Mouse (Mus musculus) lung, embryonic 15.5 days (tissue): ENCODE results near the gene Lnx1. TPM values are rescaled to one million over a fixed set of nuclear protein-coding genes. Genes with fewer than 3 reads are reported as not detected.

Source experiments
- ATAC-seq: fragments of 200-750 bp; cut with Nextera tagmentation; 2 replicates; pipeline ENCODE4 v1.8.0; 2017; ENCODE audit warnings: moderate number of reproducible peaks, borderline replicate concordance; ENCODE audit not compliant: low FRiP score, low TSS enrichment; ENCODE audit errors: extremely low read depth
- H3K27ac ChIP-seq: fragments of 300-500 bp; sonication (generic); 2 replicates; pipeline ENCODE4 v1.5.1; 2015; ENCODE audit warnings: moderate library complexity, mild to moderate bottlenecking, inconsistent platforms
- H3K27me3 ChIP-seq: fragments of 300-500 bp; sonication (generic); 2 replicates; pipeline ENCODE4 v1.6.1; 2015; ENCODE audit warnings: inconsistent platforms
- H3K36me3 ChIP-seq: fragments of 300-500 bp; sonication (generic); 2 replicates; pipeline ENCODE4 v1.6.1; 2015; ENCODE audit warnings: inconsistent platforms
- H3K4me1 ChIP-seq: fragments of 300-500 bp; sonication (generic); 2 replicates; pipeline ENCODE4 v1.6.1; 2015; ENCODE audit warnings: inconsistent platforms
- H3K4me2 ChIP-seq: fragments of 300-500 bp; sonication (generic); 2 replicates; pipeline ENCODE4 v1.6.1; 2015; ENCODE audit warnings: inconsistent platforms, mild to moderate bottlenecking, moderate library complexity
- H3K4me3 ChIP-seq: fragments of 300-500 bp; sonication (generic); 2 replicates; pipeline ENCODE4 v1.5.1; 2015; ENCODE audit warnings: mild to moderate bottlenecking, inconsistent platforms
- H3K9ac ChIP-seq: fragments of 300-500 bp; sonication (generic); 2 replicates; pipeline ENCODE4 v1.6.1; 2015; ENCODE audit warnings: inconsistent platforms
- H3K9me3 ChIP-seq: fragments of 300-500 bp; sonication (generic); 2 replicates; pipeline ENCODE4 v1.6.1; 2016; ENCODE audit warnings: inconsistent platforms
- WGBS: fragments of 180-500 bp; shearing (Covaris S2); methylation state at CpG from one replicate; pipeline ENCODE4 v1.1.7; 2015; 5-methylcytosine and 5-hydroxymethylcytosine counted together
- polyA plus RNA-seq: library from polyadenylated mRNA; unstranded; fragments of >200 nt; fragmentation: Nextera tagmentation; extraction: Ambion mirVana; gene quantifications from 2 replicates; pipeline ENCODE4 v1.2.1, GENCODE M21; 2015

The Lnx1 gene
- polyA plus RNA-seq, 1 experiment from 2014 or later = 5.4 TPM

DNA sequence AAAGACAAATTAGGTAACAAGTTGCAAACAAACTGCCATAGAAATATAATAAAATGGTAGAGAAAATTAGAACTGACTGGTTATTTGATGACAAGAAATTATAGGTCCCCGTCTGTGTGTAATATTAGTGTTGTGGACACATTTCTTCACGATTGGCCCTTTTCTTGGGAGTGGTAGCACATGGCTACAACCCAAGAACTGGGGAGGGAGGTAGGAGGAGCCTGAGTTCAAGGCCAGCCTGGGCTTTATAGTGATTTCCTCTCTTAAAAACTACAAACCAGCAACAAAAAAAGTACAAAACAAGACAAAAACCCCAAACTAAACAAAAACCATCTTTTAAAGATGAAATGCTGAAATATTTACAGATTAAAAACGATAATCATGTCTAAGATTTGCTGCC lies 31.8 kb downstream of the Lnx1 start:
- H3K9me3 ChIP-seq = no peaks in the 10 kb centered on the region
- no peak overlapping the region for H3K4me3 ChIP-seq
- 0 out of 2 replicates have a peak, but pooled peaks cover 10% of the 10 kb centered on the region for H3K4me1 ChIP-seq
- H3K4me2 ChIP-seq = no peak overlapping the region
- H3K27ac ChIP-seq = peak overlapping the region; percentile 55
- WGBS = 62% methylated on average over 3 of the region's 3 CpGs
- no peak overlapping the region for H3K9ac ChIP-seq
- no peaks in the 10 kb centered on the region for H3K27me3 ChIP-seq
- H3K36me3 ChIP-seq = no peaks in the 10 kb centered on the region
- no peak for ATAC-seq

DNA sequence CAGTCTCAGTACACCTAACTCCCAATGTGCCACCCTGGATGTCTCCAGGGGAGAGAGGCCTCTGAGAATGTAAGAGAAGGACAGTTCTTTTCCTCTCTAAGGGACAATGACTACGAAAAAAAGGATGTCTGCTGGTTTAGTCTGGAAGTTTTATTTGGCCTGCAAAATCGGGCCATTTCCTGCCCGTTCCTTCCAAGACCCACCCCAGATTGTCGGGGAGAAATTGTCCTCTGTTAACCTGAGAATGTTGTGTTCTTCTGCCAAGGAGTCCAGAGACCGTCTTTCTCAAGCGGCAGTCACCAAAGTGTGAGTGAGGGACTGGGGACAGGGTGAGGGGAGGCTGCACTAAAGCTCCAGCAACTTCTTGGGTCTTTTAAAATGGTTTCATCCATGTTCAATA lies 32.8 kb downstream of the Lnx1 start:
- H3K27me3 ChIP-seq = no peaks in the 10 kb centered on the region
- WGBS = 37% methylated on average over 6 of the region's 6 CpGs
- no peaks in the 10 kb centered on the region for H3K9me3 ChIP-seq
- H3K4me3 ChIP-seq = no peak overlapping the region
- H3K4me2 ChIP-seq = no peak overlapping the region
- no peaks in the 10 kb centered on the region for H3K36me3 ChIP-seq
- H3K4me1 ChIP-seq = 0 out of 2 replicates have a peak, but pooled peaks cover 10% of the 10 kb centered on the region
- H3K27ac ChIP-seq = peak overlapping the region; percentile 61
- H3K9ac ChIP-seq = no peak overlapping the region
- no peak for ATAC-seq

GRCm38 (mm10) chr5:74668956-74669355 lies 33.8 kb downstream of the Lnx1 start:
- 51% methylated on average over 6 of the region's 6 CpGs for WGBS
- 0 out of 2 replicates have a peak, but pooled peaks cover 10% of the 10 kb centered on the region for H3K4me1 ChIP-seq
- H3K9ac ChIP-seq = no peak overlapping the region
- no peak overlapping the region for H3K4me3 ChIP-seq
- H3K4me2 ChIP-seq = no peak overlapping the region
- ATAC-seq = peak; percentile 52; the same call in 1 of the 2 replicates
- H3K27ac ChIP-seq = 0 out of 2 replicates have a peak overlapping the region, but pooled peaks have one; percentile 61
- no peaks in the 10 kb centered on the region for H3K27me3 ChIP-seq
- no peaks in the 10 kb centered on the region for H3K9me3 ChIP-seq
- no peaks in the 10 kb centered on the region for H3K36me3 ChIP-seq

DNA sequence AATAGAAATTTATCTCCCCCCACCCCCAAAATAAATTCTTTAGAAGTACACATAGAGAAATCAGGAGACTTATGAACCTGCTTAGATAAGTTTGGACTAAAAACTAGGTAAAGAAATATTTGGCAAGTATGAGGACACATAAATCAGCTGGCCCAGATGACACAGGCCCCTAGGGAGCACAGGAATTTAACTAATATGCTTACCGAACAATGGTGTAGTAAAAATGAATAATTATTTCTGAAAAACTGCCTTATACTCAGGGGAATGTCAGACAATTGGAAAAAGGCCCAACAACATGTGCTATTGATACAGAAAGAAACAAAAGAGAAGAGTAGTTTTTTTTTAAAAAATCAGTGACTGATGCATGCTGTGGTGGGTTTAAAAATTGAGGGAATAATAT lies 40.1 kb downstream of the Lnx1 start:
- H3K9ac ChIP-seq = no peak overlapping the region
- no peak overlapping the region for H3K27ac ChIP-seq
- H3K4me3 ChIP-seq = no peak overlapping the region
- H3K36me3 ChIP-seq = no peaks in the 10 kb centered on the region
- 39% methylated on average over 1 of the region's 1 CpGs for WGBS
- no peaks in the 10 kb centered on the region for H3K27me3 ChIP-seq
- H3K4me2 ChIP-seq = no peak overlapping the region
- no peaks in the 10 kb centered on the region for H3K9me3 ChIP-seq
- ATAC-seq = no peak
- H3K4me1 ChIP-seq = no peaks in the 10 kb centered on the region

DNA sequence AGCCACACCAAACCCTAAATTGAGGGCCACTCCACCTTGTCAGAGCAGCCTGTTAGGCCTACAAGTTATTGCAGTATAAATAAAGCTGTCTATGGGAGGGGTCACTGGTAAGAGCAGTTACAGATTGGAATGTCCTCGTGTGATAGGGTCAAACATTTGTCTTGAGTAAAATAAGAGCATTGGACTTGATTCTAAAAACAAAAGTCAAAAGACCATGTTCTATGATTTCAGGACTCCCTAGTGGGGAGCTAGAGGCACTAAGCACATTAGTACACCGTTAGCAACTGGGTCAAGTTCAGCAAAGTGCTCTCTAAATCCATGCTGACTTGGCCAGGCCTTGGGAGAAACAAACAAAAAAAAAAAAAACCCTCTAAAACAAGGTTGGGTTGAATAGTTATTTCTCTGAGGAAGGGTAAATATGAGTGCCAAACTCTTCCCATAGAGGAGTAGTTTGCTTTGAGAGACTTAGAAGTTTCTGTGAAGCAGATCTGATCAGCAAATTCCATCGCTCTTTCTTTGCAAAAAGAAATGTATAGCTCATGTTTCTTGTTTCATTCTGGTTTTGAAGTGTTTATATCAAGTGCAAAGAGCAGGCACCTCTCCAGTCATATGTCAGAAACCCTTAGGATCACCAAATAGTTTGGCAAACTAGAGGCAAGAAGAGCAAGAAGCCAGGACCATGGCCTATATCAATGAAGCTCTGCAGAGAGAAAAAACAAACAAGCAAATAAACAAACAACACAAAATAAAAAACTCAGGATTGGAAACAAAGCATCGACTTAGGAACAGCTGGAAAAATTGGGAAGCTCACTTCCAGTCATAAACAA lies 40.8 kb downstream of the Lnx1 start:
- ATAC-seq = no peak
- H3K9ac ChIP-seq = no peak overlapping the region
- no peaks in the 10 kb centered on the region for H3K4me1 ChIP-seq
- no peaks in the 10 kb centered on the region for H3K9me3 ChIP-seq
- H3K27me3 ChIP-seq = no peaks in the 10 kb centered on the region
- no peaks in the 10 kb centered on the region for H3K36me3 ChIP-seq
- peak overlapping the region; percentile 33 for H3K27ac ChIP-seq
- H3K4me2 ChIP-seq = no peak overlapping the region
- no peak overlapping the region for H3K4me3 ChIP-seq
- 35% methylated on average over 4 of the region's 4 CpGs for WGBS

DNA sequence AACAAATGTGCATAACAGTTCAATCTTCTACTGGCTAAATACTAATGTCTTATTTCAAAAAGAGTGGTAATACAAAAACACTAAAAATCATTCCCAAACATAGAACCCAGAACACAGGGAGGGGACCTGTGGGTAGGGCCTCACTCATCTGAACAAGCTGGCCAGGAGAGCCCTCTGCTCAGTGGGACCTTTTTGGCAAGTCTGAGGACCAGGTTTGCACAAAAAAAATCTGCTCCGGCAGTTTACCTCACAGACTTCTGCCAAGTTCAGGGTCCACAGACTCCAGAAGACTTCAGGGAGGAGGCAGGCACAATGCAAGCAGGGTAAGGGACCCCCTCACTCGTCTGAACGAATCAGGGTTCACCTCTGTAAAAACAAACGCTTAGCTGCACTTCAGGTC lies 42.9 kb downstream of the Lnx1 start:
- peaks cover 1% of the 10 kb centered on the region; the same call in 1 of the 2 replicates for H3K4me1 ChIP-seq
- no peak overlapping the region for H3K9ac ChIP-seq
- H3K27me3 ChIP-seq = no peaks in the 10 kb centered on the region
- H3K9me3 ChIP-seq = no peaks in the 10 kb centered on the region
- H3K4me2 ChIP-seq = no peak overlapping the region
- H3K36me3 ChIP-seq = no peaks in the 10 kb centered on the region
- no peak overlapping the region for H3K4me3 ChIP-seq
- ATAC-seq = no peak
- 50% methylated on average over 4 of the region's 4 CpGs for WGBS
- no peak overlapping the region for H3K27ac ChIP-seq

DNA sequence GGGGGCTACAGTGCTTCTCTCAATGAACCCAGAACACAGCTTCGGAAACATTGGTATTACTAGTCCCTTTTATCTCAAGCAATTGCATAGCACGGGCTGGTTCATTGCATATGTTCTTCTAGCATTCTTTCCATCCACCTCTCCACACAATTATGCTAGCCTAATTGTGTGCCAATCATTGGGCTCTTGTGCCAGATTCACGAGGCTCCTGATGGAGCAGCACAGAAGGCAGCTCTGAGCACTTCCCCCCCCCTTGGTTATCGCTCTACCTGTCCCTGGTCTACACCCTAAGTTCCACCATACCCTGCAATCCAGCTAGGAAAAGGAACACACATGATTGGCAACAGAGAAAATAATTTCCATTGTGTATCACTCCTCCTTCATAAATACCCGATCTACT lies 43.4 kb downstream of the Lnx1 start:
- Histone ChIP-seq H3K27ac (no peak overlapping the region), H3K4me2 (no peak overlapping the region), H3K36me3 (no peaks in the 10 kb centered on the region), H3K9ac (no peak overlapping the region), H3K4me1 (peaks cover 7% of the 10 kb centered on the region; the same call in 1 of the 2 replicates), H3K27me3 (no peaks in the 10 kb centered on the region), H3K4me3 (no peak overlapping the region), H3K9me3 (no peaks in the 10 kb centered on the region)
- WGBS = 85% methylated on average over 5 of the region's 5 CpGs
- ATAC-seq = no peak

DNA sequence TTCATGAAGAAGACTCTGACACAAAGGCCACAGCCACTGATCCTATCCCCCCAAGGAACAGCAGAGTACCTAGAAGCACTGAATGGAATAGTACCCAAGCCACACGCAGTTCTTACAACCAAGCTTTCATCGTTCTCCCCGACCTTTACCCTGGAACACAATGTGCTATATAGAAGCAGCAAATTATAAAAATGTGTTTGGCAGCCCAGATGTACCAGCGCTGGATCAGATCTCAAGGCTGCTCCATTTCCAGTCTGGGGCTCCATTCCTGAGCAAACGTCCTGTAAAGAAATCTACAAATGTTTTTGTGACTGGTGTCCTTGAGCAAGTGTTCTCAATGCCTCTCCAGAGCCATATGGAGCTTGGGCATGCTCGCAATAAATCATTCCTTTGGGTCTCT lies 44.8 kb downstream of the Lnx1 start:
- 81% methylated on average over 6 of the region's 6 CpGs for WGBS
- no peak overlapping the region for H3K9ac ChIP-seq
- H3K4me2 ChIP-seq = no peak overlapping the region
- H3K36me3 ChIP-seq = no peaks in the 10 kb centered on the region
- H3K4me1 ChIP-seq = peaks cover 8% of the 10 kb centered on the region; the same call in 1 of the 2 replicates
- no peaks in the 10 kb centered on the region for H3K27me3 ChIP-seq
- ATAC-seq = no peak
- no peak overlapping the region for H3K27ac ChIP-seq
- H3K9me3 ChIP-seq = no peaks in the 10 kb centered on the region
- no peak overlapping the region for H3K4me3 ChIP-seq

GRCm38 (mm10) chr5:74656410-74656809 lies 46.3 kb downstream of the Lnx1 start:
- WGBS = 84% methylated on average over 5 of the region's 5 CpGs

GRCm38 (mm10) chr5:74654527-74654926 lies 48.2 kb downstream of the Lnx1 start:
- 0 out of 2 replicates have a peak, but pooled peaks have one; percentile 31 for ATAC-seq
- Histone ChIP-seq H3K27me3 (no peaks in the 10 kb centered on the region), H3K9me3 (no peaks in the 10 kb centered on the region), H3K4me2 (no peak overlapping the region), H3K9ac (no peak overlapping the region), H3K4me1 (peaks cover 8% of the 10 kb centered on the region; the same call in 1 of the 2 replicates), H3K36me3 (no peaks in the 10 kb centered on the region), H3K27ac (peak overlapping the region; percentile 47; the same call in 1 of the 2 replicates), H3K4me3 (no peak overlapping the region)
- 52% methylated on average over 6 of the region's 6 CpGs for WGBS

More at GRCm38 (mm10) chr5:74656410-74656809, 46.3 kb downstream of the Lnx1 start:
- Histone ChIP-seq H3K4me1 (peaks cover 8% of the 10 kb centered on the region; the same call in 1 of the 2 replicates), H3K4me2 (no peak overlapping the region), H3K9me3 (no peaks in the 10 kb centered on the region), H3K27me3 (no peaks in the 10 kb centered on the region), H3K9ac (no peak overlapping the region), H3K4me3 (no peak overlapping the region), H3K36me3 (no peaks in the 10 kb centered on the region), H3K27ac (no peak overlapping the region)
- no peak for ATAC-seq

- ATAC-seq = peak; percentile 77
- WGBS = 56% methylated on average over 10 of the region's 10 CpGs
- no peaks in the 10 kb centered on the region for H3K27me3 ChIP-seq
Measured at GRCm38 (mm10) chr5:74653766-74654165, 48.9 kb downstream of the Lnx1 start.

GRCm38 (mm10) chr5:74649122-74649521 lies 53.6 kb downstream of the Lnx1 start:
- no peak overlapping the region for H3K4me2 ChIP-seq
- WGBS = 93% methylated on average over 1 of the region's 1 CpGs

More at GRCm38 (mm10) chr5:74653766-74654165, 48.9 kb downstream of the Lnx1 start:
- no peaks in the 10 kb centered on the region for H3K36me3 ChIP-seq
- H3K4me1 ChIP-seq = peaks cover 8% of the 10 kb centered on the region; the same call in 1 of the 2 replicates
- no peak overlapping the region for H3K4me2 ChIP-seq
- H3K4me3 ChIP-seq = no peak overlapping the region
- no peaks in the 10 kb centered on the region for H3K9me3 ChIP-seq
- no peak overlapping the region for H3K9ac ChIP-seq
- H3K27ac ChIP-seq = peak overlapping the region; percentile 47; the same call in 1 of the 2 replicates

More at GRCm38 (mm10) chr5:74649122-74649521, 53.6 kb downstream of the Lnx1 start:
- no peak overlapping the region for H3K27ac ChIP-seq
- H3K4me3 ChIP-seq = no peak overlapping the region
- ATAC-seq = no peak
- no peaks in the 10 kb centered on the region for H3K27me3 ChIP-seq
- H3K9ac ChIP-seq = no peak overlapping the region
- H3K4me1 ChIP-seq = peaks cover 3% of the 10 kb centered on the region; the same call in 1 of the 2 replicates
- H3K9me3 ChIP-seq = no peaks in the 10 kb centered on the region
- no peaks in the 10 kb centered on the region for H3K36me3 ChIP-seq
